ENCODE assay signal across 9 mouse cellular contexts in genomic region chr11:86836366-86836765, GRCm38 (mm10). TPM values are rescaled to one million over a fixed set of nuclear protein-coding genes. Genes with fewer than 3 reads are reported as not detected.
DNase-seq lines count a peak whose midpoint lies in the region; ATAC-seq lines count a peak whose summit lies in the region.
"Had no signal": no experiment of that assay in that cellular context is flagged by ENCODE, and none has a peak within 500 bp of the region (broad histone marks: within the 10 kb centered on the region; RNA-seq: fewer than 3 reads in every experiment).

No protein-coding gene starts in this region.

- no peak overlapping the region for H3K27ac ChIP-seq in embryonic facial prominence, embryonic 14.5 days (replicated peaks; ENCODE audit: low read depth, low read length)
- H3K27ac ChIP-seq in intestine, embryonic 14.5 days (ENCODE audit: low read depth): no peak overlapping the region
- H3K27ac ChIP-seq in liver, embryonic 12.5 days: no peak overlapping the region
- H3K27ac ChIP-seq: heart, embryonic 13.5 days had no signal

- WGBS in embryonic facial prominence, embryonic 14.5 days: 50% methylated on average over 2 of the region's 2 CpGs
- 56% methylated on average over 2 of the region's 2 CpGs for WGBS in intestine, embryonic 14.5 days
- WGBS in liver, embryonic 12.5 days (ENCODE audit: insufficient replicate concordance): 23% methylated on average over 2 of the region's 2 CpGs

- H3K36me3 ChIP-seq in embryonic facial prominence, embryonic 14.5 days (ENCODE audit: control insufficient read depth, insufficient read depth, low read length): no peaks in the 10 kb centered on the region
- H3K36me3 ChIP-seq in intestine, embryonic 14.5 days (ENCODE audit: control insufficient read depth, insufficient read depth, low read length): no peaks in the 10 kb centered on the region
- H3K36me3 ChIP-seq in liver, embryonic 12.5 days: no peaks in the 10 kb centered on the region
- H3K36me3 ChIP-seq: heart, embryonic 13.5 days had no signal

- H3K27me3 ChIP-seq in embryonic facial prominence, embryonic 14.5 days (replicated peaks; ENCODE audit: control insufficient read depth, insufficient read depth, low read length): no peaks in the 10 kb centered on the region
- H3K27me3 ChIP-seq in intestine, embryonic 14.5 days (replicated peaks; ENCODE audit: control insufficient read depth, insufficient read depth, low read length): no peaks in the 10 kb centered on the region
- no peaks in the 10 kb centered on the region; the same call in 1 of the 2 replicates for H3K27me3 ChIP-seq in liver, embryonic 12.5 days (replicated peaks)
- H3K27me3 ChIP-seq: heart, embryonic 13.5 days had no signal

- H3K4me2 ChIP-seq in embryonic facial prominence, embryonic 14.5 days (ENCODE audit: low read depth, low read length): no peak overlapping the region
- no peak overlapping the region for H3K4me2 ChIP-seq in intestine, embryonic 14.5 days (ENCODE audit: low read length)
- H3K4me2 ChIP-seq in liver, embryonic 12.5 days: no peak overlapping the region
- H3K4me2 ChIP-seq: heart, embryonic 13.5 days had no signal

- peak; percentile 44 to 45 for DNase-seq in right cerebral cortex, adult 2 months (ENCODE audit: low spot score in 2 of 2)
- DNase-seq in right cerebral cortex, postnatal 25 days: no peak
- DNase-seq in adrenal gland, postnatal 36 days: peak; percentile 84 to 85
- peak; percentile 57 for DNase-seq in embryonic facial prominence, embryonic 14.5 days (ENCODE audit: low spot score)
- peak; percentile 85 for DNase-seq in intestine, embryonic 14.5 days (ENCODE audit: low spot score)
- peak; percentile 73 for DNase-seq in ovary, postnatal 14 days (ENCODE audit: low spot score)
- peak; percentile 86 to 88 for DNase-seq in urinary bladder, postnatal 36 days (ENCODE audit: low spot score in 2 of 2)

- no peak overlapping the region for H3K4me3 ChIP-seq in embryonic facial prominence, embryonic 14.5 days (ENCODE audit: low read depth, low read length)
- H3K4me3 ChIP-seq in intestine, embryonic 14.5 days (ENCODE audit: low read depth, low read length): no peak overlapping the region
- no peak overlapping the region for H3K4me3 ChIP-seq in liver, embryonic 12.5 days
- H3K4me3 ChIP-seq: heart, embryonic 13.5 days had no signal

- no peaks in the 10 kb centered on the region for H3K9me3 ChIP-seq in embryonic facial prominence, embryonic 14.5 days (ENCODE audit: control insufficient read depth, low read length)
- H3K9me3 ChIP-seq in intestine, embryonic 14.5 days (ENCODE audit: control insufficient read depth, low read length): no peaks in the 10 kb centered on the region
- H3K9me3 ChIP-seq in liver, embryonic 12.5 days (replicated peaks): no peaks in the 10 kb centered on the region
- H3K9me3 ChIP-seq: heart, embryonic 13.5 days had no signal

- H3K9ac ChIP-seq in embryonic facial prominence, embryonic 14.5 days (ENCODE audit: low read depth, low read length): no peak overlapping the region
- no peak overlapping the region for H3K9ac ChIP-seq in intestine, embryonic 14.5 days (ENCODE audit: low read length)
- H3K9ac ChIP-seq in liver, embryonic 12.5 days: no peak overlapping the region
- H3K9ac ChIP-seq: heart, embryonic 13.5 days had no signal

- 0 out of 2 replicates have a peak, but pooled peaks cover 5% of the 10 kb centered on the region for H3K4me1 ChIP-seq in embryonic facial prominence, embryonic 14.5 days (ENCODE audit: control insufficient read depth, insufficient read depth, low read length)
- peaks cover 18% of the 10 kb centered on the region for H3K4me1 ChIP-seq in intestine, embryonic 14.5 days (replicated peaks; ENCODE audit: control insufficient read depth, insufficient read depth, low read length)
- peaks cover 4% of the 10 kb centered on the region for H3K4me1 ChIP-seq in liver, embryonic 12.5 days

- no peak for ATAC-seq in embryonic facial prominence, embryonic 14.5 days (ENCODE audit: low read depth)
- ATAC-seq in intestine, embryonic 14.5 days (replicated peaks; ENCODE audit: low FRiP score, low TSS enrichment, low read depth): no peak
- ATAC-seq in liver, embryonic 12.5 days: peak; percentile 61; the same call in 1 of the 2 replicates

RNA-seq across cellular contexts. Expression of gene Dhx40, which starts 28.8 kb away (rescaled TPM):
- 10 to 100 TPM; 29.6 to 38.3 TPM for total RNA-seq in adrenal gland, postnatal 36 days (2021)
- 19.9 and 21.8 TPM in 2 replicates for polyA plus RNA-seq in embryonic facial prominence, embryonic 14.5 days (2014; fragmentation: Nextera tagmentation; extraction: Ambion mirVana)
- 19.5 and 20.1 TPM in 2 replicates for polyA plus RNA-seq in intestine, embryonic 14.5 days (2014; fragmentation: Nextera tagmentation; extraction: Ambion mirVana)
- 10.0 TPM in 2 replicates for polyA plus RNA-seq in liver, embryonic 12.5 days (2016; fragmentation: Nextera tagmentation; extraction: Ambion mirVana)
